Mouse (Mus musculus) lung, adult 2 months (tissue): ENCODE data around the gene Olfr1368.

Experiments
- CTCF ChIP-seq: fragments of 200-500 bp; IDR thresholded peaks from 2 replicates; pipeline ENCODE4 v1.5.1; 2011; ENCODE audit warnings: mild to moderate bottlenecking, low read length, control low read depth; ENCODE audit not compliant: insufficient read depth
- POLR2A ChIP-seq: fragments of 200-500 bp; IDR thresholded peaks from 2 replicates; pipeline ENCODE4 v1.6.1; 2011; ENCODE audit warnings: low read depth, mild to moderate bottlenecking, control low read depth, low read length, borderline replicate concordance; ENCODE audit errors: extremely low read depth

- TF ChIP-seq POLR2A = no peak
- no peak for TF ChIP-seq CTCF
These were observed 37.4 kb upstream of the Olfr1368 start for GRCm38 (mm10) chr13:21183066-21183465.
